Mouse (Mus musculus) midbrain, embryonic 12.5 days (tissue): ENCODE results near the gene Lhfp. TPM values are rescaled to one million over a fixed set of nuclear protein-coding genes. Genes with fewer than 3 reads are reported as not detected.

Source experiments
- ATAC-seq: fragments of 200-750 bp; cut with Nextera tagmentation; 2 replicates; pipeline ENCODE4 v1.8.0; 2017; ENCODE audit warnings: low read depth, moderate TSS enrichment, moderate library complexity; ENCODE audit not compliant: low FRiP score
- H3K27ac ChIP-seq: fragments of 300-500 bp; sonication (generic); replicated peaks from 2 replicates; pipeline ENCODE4 v1.5.1; 2016; ENCODE audit warnings: mild to moderate bottlenecking
- H3K27me3 ChIP-seq: fragments of 300-500 bp; sonication (generic); 2 replicates; pipeline ENCODE4 v1.6.1; 2016; ENCODE audit warnings: mild to moderate bottlenecking
- H3K36me3 ChIP-seq: fragments of 300-500 bp; sonication (generic); 2 replicates; pipeline ENCODE4 v1.6.1; 2016
- H3K4me1 ChIP-seq: fragments of 300-500 bp; sonication (generic); 2 replicates; pipeline ENCODE4 v1.6.1; 2016
- H3K4me2 ChIP-seq: fragments of 300-500 bp; sonication (generic); replicated peaks from 2 replicates; pipeline ENCODE4 v1.6.1; 2016; ENCODE audit warnings: mild to moderate bottlenecking, moderate library complexity
- H3K4me3 ChIP-seq: fragments of 300-500 bp; sonication (generic); 2 replicates; pipeline ENCODE4 v1.5.1; 2016; ENCODE audit warnings: mild to moderate bottlenecking
- H3K9ac ChIP-seq: fragments of 300-500 bp; sonication (generic); replicated peaks from 2 replicates; pipeline ENCODE4 v1.6.1; 2016; ENCODE audit warnings: mild to moderate bottlenecking, moderate library complexity
- H3K9me3 ChIP-seq: fragments of 300-500 bp; sonication (generic); 2 replicates; pipeline ENCODE4 v1.6.1; 2016; ENCODE audit warnings: mild to moderate bottlenecking
- WGBS: fragments of 180-500 bp; shearing (Covaris S2); methylation state at CpG from one replicate; pipeline ENCODE4 v1.1.7; 2016; 5-methylcytosine and 5-hydroxymethylcytosine counted together
- polyA plus RNA-seq: library from polyadenylated mRNA; unstranded; fragments of >200 nt; fragmentation: Nextera tagmentation; extraction: Ambion mirVana; gene quantifications from 2 replicates; pipeline ENCODE4 v1.2.1, GENCODE M21; 2016

The Lhfp gene
- polyA plus RNA-seq, 1 experiment from 2014 or later: 49.4 TPM

DNA sequence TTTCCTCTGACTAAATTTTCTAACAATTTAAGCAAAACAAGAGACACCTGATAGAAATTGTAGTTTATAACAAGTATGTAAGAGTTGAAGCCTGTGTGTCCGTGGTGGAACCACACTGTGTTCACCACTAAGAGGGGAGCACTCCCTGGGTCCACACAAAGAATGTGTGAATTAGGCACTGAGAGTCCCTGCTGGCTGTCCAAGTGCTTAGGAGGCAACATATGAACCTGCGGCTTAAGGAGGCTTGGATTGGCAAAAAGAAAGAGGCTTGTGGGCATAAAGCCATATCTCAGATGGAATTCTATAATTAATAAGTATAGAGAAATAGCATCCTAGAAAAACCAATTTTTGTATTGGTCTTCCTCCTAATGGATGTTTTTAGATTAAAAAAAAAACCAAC lies 104.2 kb downstream of the Lhfp start:
- Histone ChIP-seq H3K4me3 (no peak overlapping the region), H3K36me3 (no peaks in the 10 kb centered on the region), H3K27ac (no peak overlapping the region), H3K9ac (no peak overlapping the region), H3K4me1 (no peaks in the 10 kb centered on the region), H3K27me3 (no peaks in the 10 kb centered on the region), H3K4me2 (no peak overlapping the region), H3K9me3 (no peaks in the 10 kb centered on the region)
- ATAC-seq: no peak
- 52% methylated on average over 2 of the region's 2 CpGs for WGBS

GRCm38 (mm10) chr3:53145946-53146345 lies 104.6 kb downstream of the Lhfp start:
- H3K4me3 ChIP-seq: no peak overlapping the region
- no peaks in the 10 kb centered on the region for H3K36me3 ChIP-seq
- 87% methylated on average over 5 of the region's 5 CpGs for WGBS

GRCm38 (mm10) chr3:53147001-53147400 lies 105.7 kb downstream of the Lhfp start:
- no peak for ATAC-seq
- Histone ChIP-seq H3K4me1 (no peaks in the 10 kb centered on the region), H3K9ac (no peak overlapping the region), H3K4me2 (no peak overlapping the region), H3K27me3 (no peaks in the 10 kb centered on the region), H3K9me3 (no peaks in the 10 kb centered on the region), H3K4me3 (no peak overlapping the region), H3K36me3 (no peaks in the 10 kb centered on the region), H3K27ac (no peak overlapping the region)
- 91% methylated on average over 5 of the region's 5 CpGs for WGBS

More at GRCm38 (mm10) chr3:53145946-53146345, 104.6 kb downstream of the Lhfp start:
- no peaks in the 10 kb centered on the region for H3K9me3 ChIP-seq
- H3K4me2 ChIP-seq: no peak overlapping the region
- ATAC-seq: no peak
- no peak overlapping the region for H3K9ac ChIP-seq
- no peaks in the 10 kb centered on the region for H3K27me3 ChIP-seq
- H3K4me1 ChIP-seq: no peaks in the 10 kb centered on the region
- H3K27ac ChIP-seq: no peak overlapping the region

- Histone ChIP-seq H3K9ac (no peak overlapping the region), H3K4me1 (no peaks in the 10 kb centered on the region), H3K36me3 (no peaks in the 10 kb centered on the region), H3K27ac (no peak overlapping the region), H3K4me3 (no peak overlapping the region), H3K9me3 (0 out of 2 replicates have a peak, but pooled peaks cover 5% of the 10 kb centered on the region), H3K27me3 (no peaks in the 10 kb centered on the region), H3K4me2 (no peak overlapping the region)
- 94% methylated on average over 3 of the region's 3 CpGs for WGBS
- ATAC-seq: no peak
Measured at GRCm38 (mm10) chr3:53148751-53149150, 107.4 kb downstream of the Lhfp start.

DNA sequence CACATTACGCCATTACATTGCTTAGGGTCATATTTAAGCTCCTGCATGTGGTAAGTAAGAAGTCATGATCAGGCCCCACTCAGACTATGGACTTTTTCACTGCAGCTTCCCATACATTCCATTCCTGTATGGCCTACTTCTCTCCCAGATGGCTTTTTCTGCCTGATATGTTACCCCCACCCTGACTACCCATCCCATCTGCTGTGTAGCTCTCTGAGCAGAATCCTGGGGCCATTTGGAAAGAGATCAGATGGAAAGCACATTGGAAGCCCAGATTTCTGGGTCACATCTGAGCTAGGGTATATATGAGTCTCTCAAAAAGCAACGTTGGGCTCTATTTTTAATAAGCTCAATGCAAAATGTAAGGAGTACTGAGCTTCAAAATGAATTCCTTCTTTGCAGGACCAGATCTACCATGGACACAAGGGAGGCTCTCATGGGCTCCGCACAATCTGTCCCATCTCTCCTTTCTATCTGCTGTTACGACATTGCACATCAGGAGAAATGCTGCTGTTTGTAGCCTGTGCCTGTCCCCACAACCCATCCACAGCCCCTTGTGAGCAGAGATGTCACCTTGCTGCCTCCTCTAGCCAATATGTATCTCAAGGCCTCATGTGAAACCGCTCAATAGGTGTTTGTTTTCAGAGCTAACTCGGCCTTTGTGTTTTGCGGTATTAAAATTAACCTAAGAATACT lies 108.4 kb downstream of the Lhfp start:
- Histone ChIP-seq H3K4me1 (no peaks in the 10 kb centered on the region), H3K36me3 (no peaks in the 10 kb centered on the region), H3K27ac (no peak overlapping the region), H3K4me2 (no peak overlapping the region), H3K9me3 (0 out of 2 replicates have a peak, but pooled peaks cover 5% of the 10 kb centered on the region), H3K27me3 (no peaks in the 10 kb centered on the region), H3K9ac (no peak overlapping the region), H3K4me3 (no peak overlapping the region)
- no peak for ATAC-seq
- WGBS: 93% methylated on average over 7 of the region's 7 CpGs

GRCm38 (mm10) chr3:53151081-53151480 lies 109.8 kb downstream of the Lhfp start:
- Histone ChIP-seq H3K27me3 (no peaks in the 10 kb centered on the region), H3K4me1 (no peaks in the 10 kb centered on the region), H3K36me3 (no peaks in the 10 kb centered on the region), H3K9ac (no peak overlapping the region), H3K27ac (no peak overlapping the region), H3K9me3 (0 out of 2 replicates have a peak, but pooled peaks cover 5% of the 10 kb centered on the region), H3K4me3 (no peak overlapping the region), H3K4me2 (no peak overlapping the region)
- WGBS: 46% methylated on average over 1 of the region's 1 CpGs
- no peak for ATAC-seq

DNA sequence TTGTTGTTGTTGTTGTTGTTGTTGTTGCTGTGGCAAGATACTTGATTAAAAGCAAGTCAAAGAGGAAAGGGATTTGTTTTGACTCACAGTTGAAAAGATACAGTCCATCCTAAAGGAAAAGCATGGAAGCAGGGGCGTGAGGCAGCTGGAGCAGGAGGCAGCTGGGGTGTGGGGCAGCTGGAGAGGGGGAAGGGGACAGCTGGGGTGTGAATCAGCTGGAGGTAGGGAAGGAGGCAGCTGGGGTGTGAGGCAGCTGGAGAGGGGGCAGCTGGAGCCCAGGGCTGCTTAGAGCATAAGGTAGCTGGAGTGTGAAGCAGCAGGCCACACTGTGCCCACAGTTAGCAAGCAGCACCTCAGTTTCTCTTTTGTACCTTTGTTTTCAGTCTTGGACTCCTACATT lies 110.3 kb downstream of the Lhfp start:
- no peaks in the 10 kb centered on the region for H3K27me3 ChIP-seq
- H3K9ac ChIP-seq: no peak overlapping the region
- no peak for ATAC-seq
- H3K27ac ChIP-seq: no peak overlapping the region
- no peaks in the 10 kb centered on the region for H3K36me3 ChIP-seq
- no peak overlapping the region for H3K4me3 ChIP-seq
- no peaks in the 10 kb centered on the region for H3K4me1 ChIP-seq
- 84% methylated on average over 1 of the region's 1 CpGs for WGBS
- 0 out of 2 replicates have a peak, but pooled peaks cover 5% of the 10 kb centered on the region for H3K9me3 ChIP-seq
- H3K4me2 ChIP-seq: no peak overlapping the region

DNA sequence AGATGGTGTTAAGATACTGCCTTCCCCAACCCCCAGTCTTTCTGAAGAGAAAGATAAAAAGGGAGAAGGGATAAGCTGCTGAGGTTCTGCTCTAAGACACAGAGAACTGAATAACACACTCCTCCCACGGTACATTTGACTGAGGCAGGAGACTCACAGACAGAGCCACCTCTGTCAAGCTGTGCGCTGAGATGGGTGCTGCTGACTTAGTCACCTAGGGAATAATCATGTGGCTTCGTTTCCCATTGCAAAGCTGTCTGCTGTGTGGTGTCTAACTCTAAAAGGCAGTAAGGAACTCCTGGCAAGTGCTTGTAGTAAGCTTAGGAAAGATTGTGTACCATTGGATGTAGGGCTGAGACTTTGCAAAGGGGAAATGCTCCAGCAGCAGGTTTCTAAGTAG lies 120.6 kb downstream of the Lhfp start:
- no peaks in the 10 kb centered on the region for H3K9me3 ChIP-seq

DNA sequence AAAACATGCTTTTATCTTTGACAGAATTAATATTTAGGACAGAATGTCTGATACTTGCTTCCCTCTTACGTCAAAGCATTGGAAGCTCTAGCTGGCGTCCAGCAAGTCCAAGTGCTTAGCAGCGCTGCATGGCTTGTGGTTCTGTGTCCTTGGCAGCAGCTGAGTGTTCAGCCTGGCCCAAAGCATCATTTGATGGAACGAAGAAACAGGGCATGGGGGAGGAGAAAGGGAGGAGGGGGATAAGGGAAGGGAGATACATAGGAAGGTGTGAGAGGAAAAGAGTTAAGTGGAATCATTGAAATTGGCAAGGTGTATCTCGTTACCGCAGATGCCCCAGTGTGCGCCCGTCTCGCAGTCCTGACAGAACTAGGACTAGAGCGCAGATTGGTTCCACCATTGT lies 124.0 kb downstream of the Lhfp start:
- H3K27me3 ChIP-seq: no peaks in the 10 kb centered on the region
- no peaks in the 10 kb centered on the region for H3K36me3 ChIP-seq
- ATAC-seq: no peak
- no peak overlapping the region for H3K9ac ChIP-seq
- no peak overlapping the region for H3K4me2 ChIP-seq
- H3K4me1 ChIP-seq: 0 out of 2 replicates have a peak, but pooled peaks cover 5% of the 10 kb centered on the region
- H3K4me3 ChIP-seq: no peak overlapping the region
- H3K27ac ChIP-seq: no peak overlapping the region
- H3K9me3 ChIP-seq: no peaks in the 10 kb centered on the region
- 86% methylated on average over 10 of the region's 10 CpGs for WGBS

More for the DNA sequence above, 120.6 kb downstream of the Lhfp start:
- Histone ChIP-seq H3K4me1 (0 out of 2 replicates have a peak, but pooled peaks cover 8% of the 10 kb centered on the region), H3K4me3 (no peak overlapping the region), H3K4me2 (no peak overlapping the region), H3K36me3 (no peaks in the 10 kb centered on the region), H3K9ac (no peak overlapping the region), H3K27ac (no peak overlapping the region), H3K27me3 (no peaks in the 10 kb centered on the region)
- ATAC-seq: no peak
- 81% methylated on average over 3 of the region's 3 CpGs for WGBS

DNA sequence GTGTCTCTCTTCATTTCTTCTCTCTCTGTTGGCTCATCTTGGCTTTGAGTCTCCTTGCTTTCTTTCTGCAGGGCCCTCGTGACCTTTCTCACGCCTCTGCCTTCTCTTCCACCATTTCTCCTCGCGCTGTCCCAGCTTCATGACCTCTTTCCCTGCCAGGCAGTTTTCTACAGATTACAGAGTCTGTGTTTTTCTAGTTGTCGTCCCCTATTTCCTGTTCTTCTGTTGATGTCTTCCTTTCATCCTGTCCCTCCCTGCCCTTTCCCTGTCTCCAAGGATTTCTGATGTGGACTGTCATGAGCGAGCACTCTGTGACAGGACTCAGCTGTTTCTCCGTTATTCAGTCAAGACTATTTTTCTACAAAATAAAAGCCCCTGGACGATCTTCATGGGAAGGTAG lies 124.7 kb downstream of the Lhfp start:
- 35% methylated on average over 8 of the region's 8 CpGs for whole genome bisulfite sequencing
- no peak overlapping the region for H3K4me3 ChIP-seq
- ATAC-seq: no peak
- H3K9ac ChIP-seq: no peak overlapping the region
- H3K27ac ChIP-seq: no peak overlapping the region
- H3K4me1 ChIP-seq: 0 out of 2 replicates have a peak, but pooled peaks cover 5% of the 10 kb centered on the region
- no peak overlapping the region for H3K4me2 ChIP-seq
- H3K36me3 ChIP-seq: no peaks in the 10 kb centered on the region
- H3K27me3 ChIP-seq: no peaks in the 10 kb centered on the region
- H3K9me3 ChIP-seq: no peaks in the 10 kb centered on the region

DNA sequence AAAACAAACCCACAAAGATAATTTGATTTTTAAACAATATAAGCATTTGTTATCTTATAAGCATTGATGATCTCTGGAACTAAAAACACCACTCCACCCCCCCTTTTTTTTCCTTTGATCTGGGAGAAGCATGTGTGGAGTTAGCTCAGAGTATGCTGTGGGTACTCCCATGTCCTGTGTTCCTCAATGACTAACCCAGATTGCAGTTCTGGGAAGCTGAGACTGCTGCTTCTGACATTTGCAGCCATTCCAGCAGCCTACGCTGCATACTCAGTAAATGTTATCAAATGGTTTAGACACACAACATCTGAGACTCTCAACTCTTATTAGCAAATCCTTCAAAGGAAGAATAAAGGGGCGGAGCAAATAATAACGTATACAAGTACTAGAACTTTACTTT lies 128.2 kb downstream of the Lhfp start:
- Histone ChIP-seq H3K27me3 (no peaks in the 10 kb centered on the region), H3K4me2 (no peak overlapping the region), H3K36me3 (no peaks in the 10 kb centered on the region), H3K4me3 (no peak overlapping the region), H3K9ac (no peak overlapping the region), H3K27ac (no peak overlapping the region), H3K9me3 (no peaks in the 10 kb centered on the region), H3K4me1 (0 out of 2 replicates have a peak, but pooled peaks cover 5% of the 10 kb centered on the region)
- ATAC-seq: no peak
- WGBS: 92% methylated on average over 3 of the region's 3 CpGs

DNA sequence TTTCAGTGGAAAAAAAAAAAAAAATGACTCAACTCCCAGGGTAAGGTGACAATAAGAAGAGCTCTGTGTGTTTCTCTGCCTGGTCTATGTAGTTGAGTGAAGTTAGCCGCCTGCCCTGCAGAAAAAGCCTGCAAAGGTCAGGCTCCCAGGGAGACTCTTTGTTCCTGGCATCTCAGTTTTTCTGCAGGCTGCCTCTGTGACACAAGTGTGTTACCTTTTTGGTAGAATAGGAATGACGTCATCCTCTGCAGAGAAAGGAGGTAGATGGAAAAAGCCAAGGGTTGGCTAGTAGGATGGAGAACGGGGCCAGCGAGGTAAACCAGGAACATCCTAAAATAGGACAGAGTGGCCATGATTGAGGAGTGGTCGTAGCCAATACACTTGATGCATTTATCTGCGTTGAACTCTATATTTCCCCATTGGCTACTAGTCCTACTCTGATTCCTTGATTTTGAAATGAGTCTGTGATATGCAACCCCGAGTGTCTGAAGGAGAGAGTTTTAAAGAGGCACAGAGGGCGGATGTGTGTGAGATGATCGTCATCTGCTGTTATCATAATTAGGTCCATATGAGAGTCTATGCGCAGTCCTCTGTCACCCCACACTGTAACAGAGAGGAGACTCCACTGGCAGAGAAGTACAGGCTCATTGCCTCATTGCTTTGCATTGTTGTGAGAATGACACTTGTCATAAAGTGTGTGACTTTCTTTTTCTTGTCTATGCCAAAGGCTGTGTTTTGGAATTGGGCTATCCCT lies 132.2 kb downstream of the Lhfp start:
- Histone ChIP-seq H3K9me3 (0 out of 2 replicates have a peak, but pooled peaks cover 4% of the 10 kb centered on the region), H3K4me1 (no peaks in the 10 kb centered on the region), H3K27me3 (no peaks in the 10 kb centered on the region), H3K4me2 (no peak overlapping the region), H3K27ac (no peak overlapping the region), H3K9ac (no peak overlapping the region), H3K36me3 (no peaks in the 10 kb centered on the region), H3K4me3 (no peak overlapping the region)
- ATAC-seq: no peak
- 73% methylated on average over 10 of the region's 10 CpGs for WGBS
